Mouse (Mus musculus) midbrain, embryonic 14.5 days (tissue): ENCODE results near the gene Coro1c. TPM values are rescaled to one million over a fixed set of nuclear protein-coding genes. Genes with fewer than 3 reads are reported as not detected.
A peak's percentile ranks its signal among the peaks of the same experiment; 100 is the strongest.

Experiments
- ATAC-seq: fragments of 200-750 bp; cut with Nextera tagmentation; 2 replicates; pipeline ENCODE4 v1.8.0; 2017; ENCODE audit warnings: moderate number of reproducible peaks, moderate library complexity; ENCODE audit not compliant: low FRiP score, low TSS enrichment
- DNase-seq: peaks from one replicate; pipeline ENCODE4 v3.0.0-alpha.2; 2015
- H3K27ac ChIP-seq: fragments of 300-500 bp; sonication (generic); replicated peaks from 2 replicates; pipeline ENCODE4 v1.5.1; 2014; ENCODE audit warnings: mild to moderate bottlenecking, low read depth, low read length, moderate library complexity
- H3K27me3 ChIP-seq: fragments of 300-500 bp; sonication (generic); 2 replicates; pipeline ENCODE4 v1.6.1; 2014; ENCODE audit warnings: low read length, control low read depth, mixed read lengths; ENCODE audit not compliant: control insufficient read depth, insufficient read depth
- H3K36me3 ChIP-seq: fragments of 300-500 bp; sonication (generic); 2 replicates; pipeline ENCODE4 v1.6.1; 2014; ENCODE audit warnings: low read length, control low read depth; ENCODE audit not compliant: control insufficient read depth, insufficient read depth
- H3K4me1 ChIP-seq: fragments of 300-500 bp; sonication (generic); 2 replicates; pipeline ENCODE4 v1.6.1; 2014; ENCODE audit warnings: mild to moderate bottlenecking, antibody characterized with exemption, low read length, control low read depth; ENCODE audit not compliant: control insufficient read depth, insufficient read depth
- H3K4me2 ChIP-seq: fragments of 300-500 bp; sonication (generic); 2 replicates; pipeline ENCODE4 v1.6.1; 2014; ENCODE audit warnings: mild to moderate bottlenecking, low read length, moderate library complexity
- H3K4me3 ChIP-seq: fragments of 300-500 bp; sonication (generic); replicated peaks from 2 replicates; pipeline ENCODE4 v1.5.1; 2014; ENCODE audit warnings: low read depth, low read length
- H3K9ac ChIP-seq: fragments of 300-500 bp; sonication (generic); replicated peaks from 2 replicates; pipeline ENCODE4 v1.6.1; 2014; ENCODE audit warnings: mild to moderate bottlenecking, low read length, moderate library complexity
- H3K9me3 ChIP-seq: fragments of 300-500 bp; sonication (generic); 2 replicates; pipeline ENCODE4 v1.6.1; 2016; ENCODE audit warnings: low read length, control low read depth, mixed read lengths; ENCODE audit not compliant: control insufficient read depth
- WGBS: fragments of 180-500 bp; shearing (Covaris S2); extraction: QIAGEN DNeasy Blood & Tissue Kit; methylation state at CpG from one replicate; pipeline ENCODE4 v1.1.7; 2014; 5-methylcytosine and 5-hydroxymethylcytosine counted together
- polyA plus RNA-seq: library from polyadenylated mRNA; unstranded; fragments of >200 nt; fragmentation: Nextera tagmentation; extraction: Ambion mirVana; gene quantifications from 2 replicates; pipeline ENCODE4 v1.2.1, GENCODE M21; 2014

Gene Coro1c
- polyA plus RNA-seq, 1 experiment from 2014 or later: 201 TPM

DNA sequence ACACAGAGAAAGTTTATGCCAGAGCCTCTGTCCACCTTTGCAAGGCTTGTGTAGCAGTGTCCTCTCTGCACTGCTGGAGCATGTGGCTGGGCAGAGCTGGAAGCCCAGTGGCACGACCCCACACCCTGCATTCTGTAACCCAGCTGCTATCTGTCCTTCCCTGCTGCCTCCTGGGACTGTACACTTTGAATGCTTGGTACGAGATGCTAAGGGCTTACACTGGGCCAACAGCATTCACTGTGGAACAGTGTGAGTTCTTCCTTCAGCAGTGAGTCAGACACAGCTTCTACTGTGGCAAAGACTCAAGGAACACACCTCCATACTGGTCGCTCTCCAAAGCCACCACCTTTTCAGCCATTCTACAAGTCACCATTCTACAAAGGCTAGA is 25.2 kb downstream of the Coro1c start:
- ATAC-seq: no peak
- H3K4me1 ChIP-seq: peaks cover 18% of the 10 kb centered on the region

DNA sequence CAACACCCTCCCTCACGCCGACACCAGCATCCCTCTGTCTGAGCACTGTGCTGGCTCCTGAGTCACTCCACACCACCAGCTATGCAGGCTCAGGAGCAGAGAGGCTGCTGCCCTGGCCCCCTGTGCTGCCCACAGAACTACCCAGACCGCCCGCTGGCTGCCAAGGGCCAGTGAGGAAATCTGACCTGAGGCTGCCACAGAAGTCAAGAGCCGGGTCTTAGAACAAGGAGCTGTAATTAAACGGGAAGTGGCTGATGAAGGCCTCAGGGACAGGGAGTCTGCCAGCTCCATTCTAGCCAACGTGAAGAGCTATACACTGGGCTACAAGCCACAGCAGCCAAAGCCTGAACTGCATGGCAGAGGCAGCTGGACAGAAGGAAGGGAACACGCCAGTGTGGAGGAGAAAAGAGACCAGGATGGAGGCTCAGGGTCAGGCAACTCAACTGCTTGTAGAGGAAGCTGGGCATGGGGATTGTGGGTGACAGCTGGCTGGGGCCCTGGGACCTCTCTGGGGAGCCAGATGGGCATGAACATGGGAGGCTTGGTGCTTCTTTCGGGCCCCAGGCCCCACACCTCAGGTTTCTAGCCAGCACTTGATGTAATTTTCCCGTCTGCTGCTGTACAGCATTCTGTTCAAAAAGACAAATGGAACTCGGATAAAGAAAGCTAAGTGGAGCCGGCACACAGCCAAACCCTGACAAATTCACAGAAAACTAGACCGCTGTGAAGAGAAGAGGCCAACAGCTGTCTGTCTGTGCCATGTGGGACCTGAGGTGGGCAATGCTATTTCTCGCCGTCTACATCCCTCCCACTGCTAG is 25.8 kb downstream of the Coro1c start:
- H3K9me3 ChIP-seq: no peaks in the 10 kb centered on the region
- peaks cover 36% of the 10 kb centered on the region for H3K36me3 ChIP-seq
- peak overlapping the region; percentile 16; the same call in 1 of the 2 replicates for H3K9ac ChIP-seq
- WGBS: 54% methylated on average over 15 of the region's 15 CpGs
- H3K4me3 ChIP-seq: no peak overlapping the region
- ATAC-seq: no peak
- peak overlapping the region; percentile 73 for H3K27ac ChIP-seq
- peaks cover 18% of the 10 kb centered on the region for H3K4me1 ChIP-seq
- H3K4me2 ChIP-seq: no peak overlapping the region
- no peaks in the 10 kb centered on the region for H3K27me3 ChIP-seq
- DNase-seq: peak; percentile 47

More for the DNA sequence above, 25.2 kb downstream of the Coro1c start:
- no peak overlapping the region for H3K4me3 ChIP-seq
- DNase-seq: no peak
- peak overlapping the region; percentile 16; the same call in 1 of the 2 replicates for H3K9ac ChIP-seq
- no peaks in the 10 kb centered on the region for H3K27me3 ChIP-seq
- no peaks in the 10 kb centered on the region for H3K9me3 ChIP-seq
- peak overlapping the region; percentile 73 for H3K27ac ChIP-seq
- H3K36me3 ChIP-seq: peaks cover 32% of the 10 kb centered on the region
- H3K4me2 ChIP-seq: no peak overlapping the region
- WGBS: 36% methylated on average over 3 of the region's 3 CpGs

DNA sequence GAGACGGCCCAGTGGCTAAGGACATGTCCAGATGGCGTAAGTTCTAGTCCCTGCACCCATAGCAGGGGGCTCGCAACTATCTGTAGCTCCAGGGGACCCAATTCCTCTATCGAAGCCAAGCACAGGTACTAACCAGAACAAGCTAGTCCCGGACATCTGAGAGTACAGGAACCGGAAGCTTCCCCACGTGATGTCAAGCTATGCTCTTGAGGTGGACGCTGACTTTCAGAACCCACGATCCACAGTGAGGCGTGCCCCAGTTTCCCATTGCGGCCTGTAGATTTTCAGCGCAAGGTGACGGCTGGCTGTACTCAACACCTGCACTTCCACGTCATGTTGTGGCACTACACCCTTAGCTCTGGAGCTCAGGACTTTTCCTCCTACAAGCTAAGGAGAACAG is 27.4 kb downstream of the Coro1c start:
- Histone ChIP-seq H3K36me3 (peaks cover 40% of the 10 kb centered on the region), H3K4me1 (peaks cover 18% of the 10 kb centered on the region), H3K27ac (no peak overlapping the region), H3K4me3 (no peak overlapping the region), H3K9me3 (no peaks in the 10 kb centered on the region), H3K4me2 (no peak overlapping the region), H3K27me3 (no peaks in the 10 kb centered on the region), H3K9ac (no peak overlapping the region)
- no peak for DNase-seq
- WGBS: 95% methylated on average over 14 of the region's 14 CpGs
- ATAC-seq: no peak

DNA sequence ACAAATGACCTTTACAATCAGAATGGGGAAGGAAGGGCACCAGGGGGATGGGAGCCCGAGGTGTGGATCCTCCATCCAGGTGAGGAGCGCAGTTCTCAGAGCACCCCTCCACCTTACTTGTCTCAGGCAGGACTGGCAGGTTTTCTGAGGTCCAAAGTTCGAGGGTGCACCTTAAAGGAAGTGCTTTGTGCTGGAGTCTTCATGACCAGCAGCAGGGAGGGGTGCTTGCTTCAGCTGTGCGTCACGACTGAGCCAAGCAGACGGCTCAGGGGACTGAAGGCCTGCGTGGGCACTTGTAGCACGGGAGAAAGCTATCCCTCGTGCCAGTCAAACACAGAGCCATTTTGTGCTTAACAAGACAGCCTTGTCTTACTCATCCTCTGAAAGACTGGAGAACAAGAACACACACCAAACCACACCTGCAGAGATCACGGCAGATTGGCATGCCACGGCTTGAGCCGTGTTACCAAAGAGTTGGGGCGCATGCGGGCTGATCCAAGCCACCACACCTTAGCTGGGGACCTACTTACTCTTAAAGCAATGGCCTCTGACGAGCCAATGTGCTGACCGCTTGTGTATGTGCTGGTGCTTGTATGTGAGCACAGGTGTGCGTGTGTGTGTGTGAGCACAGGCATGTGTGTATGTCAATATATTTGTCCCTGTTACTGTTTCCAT is 29.5 kb downstream of the Coro1c start:
- DNase-seq (no peak), ATAC-seq (no peak)
- Histone ChIP-seq H3K27ac (no peak overlapping the region), H3K4me2 (no peak overlapping the region), H3K27me3 (no peaks in the 10 kb centered on the region), H3K4me3 (no peak overlapping the region), H3K36me3 (peaks cover 44% of the 10 kb centered on the region), H3K9me3 (no peaks in the 10 kb centered on the region), H3K9ac (no peak overlapping the region), H3K4me1 (peaks cover 22% of the 10 kb centered on the region)
- 93% methylated on average over 17 of the region's 17 CpGs for WGBS

DNA sequence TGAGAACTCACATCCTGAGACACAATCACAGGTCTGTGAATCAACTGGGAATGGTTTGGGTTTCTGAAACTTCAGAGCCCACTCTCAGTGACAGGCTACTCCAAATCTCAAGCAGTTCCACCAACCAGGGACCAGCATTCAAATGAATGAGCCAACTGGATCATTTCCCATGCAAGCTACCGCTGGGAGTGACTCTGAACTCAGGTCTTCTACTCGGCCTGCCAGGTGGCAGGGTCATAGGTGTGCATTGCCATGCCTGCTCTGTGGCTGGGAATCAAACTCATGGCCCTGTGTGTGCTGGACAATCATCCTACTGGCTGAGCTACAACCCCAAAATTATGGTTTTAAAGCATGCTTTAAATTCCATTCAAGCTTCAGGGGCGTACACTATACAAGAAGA is 31.0 kb downstream of the Coro1c start:
- H3K36me3 ChIP-seq: peaks cover 46% of the 10 kb centered on the region
- H3K27me3 ChIP-seq: no peaks in the 10 kb centered on the region
- WGBS: 77% methylated on average over 3 of the region's 3 CpGs
- H3K27ac ChIP-seq: no peak overlapping the region
- H3K4me2 ChIP-seq: no peak overlapping the region
- DNase-seq: no peak
- no peak overlapping the region for H3K9ac ChIP-seq
- ATAC-seq: no peak
- H3K9me3 ChIP-seq: no peaks in the 10 kb centered on the region
- H3K4me3 ChIP-seq: no peak overlapping the region
- peaks cover 25% of the 10 kb centered on the region for H3K4me1 ChIP-seq

DNA sequence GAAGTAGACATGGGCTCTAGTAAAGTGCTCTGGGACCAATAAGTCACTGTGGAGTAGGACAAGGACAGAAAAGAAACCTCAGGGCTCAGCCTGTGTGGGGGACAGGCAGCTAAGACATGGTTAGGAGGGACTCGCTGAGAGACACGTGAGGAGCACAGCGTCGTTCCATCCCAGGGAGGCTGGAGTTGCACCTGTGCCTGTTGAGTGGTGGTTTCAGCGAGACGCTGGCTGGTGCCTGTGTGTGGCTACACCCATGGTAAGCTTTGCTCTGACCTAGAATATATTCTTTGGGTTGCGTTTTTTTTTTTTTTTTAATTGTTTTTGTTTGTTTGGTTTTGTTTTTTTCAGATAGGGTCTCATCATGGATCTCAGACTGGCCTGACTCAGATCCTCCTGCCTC is 32.4 kb downstream of the Coro1c start:
- WGBS: 93% methylated on average over 7 of the region's 7 CpGs
- H3K9me3 ChIP-seq: no peaks in the 10 kb centered on the region
- DNase-seq (no peak), ATAC-seq (no peak)
- peak overlapping the region; percentile 41; the same call in 1 of the 2 replicates for H3K27ac ChIP-seq
- H3K36me3 ChIP-seq: peaks cover 37% of the 10 kb centered on the region
- no peak overlapping the region for H3K4me2 ChIP-seq
- no peak overlapping the region for H3K9ac ChIP-seq
- peaks cover 37% of the 10 kb centered on the region for H3K4me1 ChIP-seq
- H3K27me3 ChIP-seq: no peaks in the 10 kb centered on the region
- H3K4me3 ChIP-seq: no peak overlapping the region

DNA sequence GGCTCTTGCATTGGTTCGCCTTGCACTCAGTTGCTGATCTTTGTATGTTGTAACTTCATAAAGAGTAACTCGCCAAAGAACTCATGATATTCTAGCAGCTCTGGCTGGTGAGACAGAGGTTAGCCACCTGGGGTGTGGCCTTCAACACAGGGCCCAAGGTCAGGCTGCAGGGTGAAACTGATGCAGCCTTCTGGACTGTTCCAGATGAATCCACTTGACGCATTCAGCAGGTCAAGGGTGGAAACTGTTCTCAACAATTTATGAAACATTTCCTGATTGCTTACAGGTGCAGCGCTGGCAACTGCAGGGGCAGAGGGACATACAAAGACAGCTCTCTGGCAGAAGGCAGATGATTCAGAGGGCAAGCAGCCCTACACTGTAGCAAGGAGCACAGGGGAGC is 32.9 kb downstream of the Coro1c start:
- H3K36me3 ChIP-seq: peaks cover 31% of the 10 kb centered on the region
- H3K27me3 ChIP-seq: no peaks in the 10 kb centered on the region
- ATAC-seq: no peak
- H3K9ac ChIP-seq: no peak overlapping the region
- H3K4me1 ChIP-seq: peaks cover 41% of the 10 kb centered on the region
- no peak overlapping the region for H3K4me2 ChIP-seq
- DNase-seq: no peak
- H3K27ac ChIP-seq: peak overlapping the region; percentile 41; the same call in 1 of the 2 replicates
- no peak overlapping the region for H3K4me3 ChIP-seq
- WGBS: 97% methylated on average over 4 of the region's 4 CpGs
- no peaks in the 10 kb centered on the region for H3K9me3 ChIP-seq

DNA sequence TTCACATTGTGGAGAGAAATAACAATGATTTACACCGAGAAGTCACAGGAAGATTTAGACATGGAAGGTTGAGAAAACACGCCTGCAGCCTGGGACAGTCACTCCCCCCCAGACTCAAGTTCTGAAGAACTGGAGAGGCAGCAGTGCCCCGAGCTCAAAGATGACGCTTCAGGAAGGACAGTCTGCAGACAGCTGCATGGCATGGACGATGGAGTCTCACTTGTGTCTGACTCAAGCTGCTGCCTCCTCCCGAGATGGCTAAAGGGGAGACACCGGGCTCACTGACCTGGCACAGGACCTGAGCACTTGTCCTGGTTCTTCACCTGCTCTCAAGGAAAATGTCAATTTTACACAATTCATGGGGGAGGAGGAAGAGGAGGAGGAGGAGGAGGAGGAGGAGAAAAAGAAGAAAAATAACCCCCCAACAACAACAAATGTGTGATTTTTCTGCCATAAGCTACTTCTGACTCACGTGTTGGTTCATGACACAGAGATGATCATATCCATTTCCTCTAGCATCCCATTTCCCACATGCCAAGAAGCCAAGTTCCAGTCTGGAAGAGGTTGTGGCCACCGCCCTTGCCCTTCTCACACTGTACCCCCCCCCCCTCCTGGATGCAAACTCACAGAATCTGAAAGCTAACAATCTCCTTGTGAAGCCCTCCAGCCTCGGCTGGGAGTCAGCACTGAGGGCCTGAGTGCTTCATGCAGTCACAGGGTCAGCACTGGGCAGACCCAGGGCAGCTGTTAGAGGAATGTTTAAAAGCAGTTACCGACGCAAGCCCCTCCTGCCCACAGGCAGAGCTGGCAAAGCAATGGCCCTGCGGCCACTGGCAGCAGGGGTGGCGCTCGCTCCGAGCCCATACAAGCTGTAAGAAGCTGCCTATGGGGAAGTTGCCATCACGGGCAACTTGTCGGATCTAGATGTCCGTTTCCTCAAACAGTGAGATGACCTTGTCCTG is 34.2 kb downstream of the Coro1c start:
- ATAC-seq (no peak), DNase-seq (no peak)
- Histone ChIP-seq H3K27me3 (no peaks in the 10 kb centered on the region), H3K36me3 (peaks cover 20% of the 10 kb centered on the region), H3K4me2 (peak overlapping the region; percentile 52), H3K9me3 (no peaks in the 10 kb centered on the region), H3K9ac (peak overlapping the region; percentile 63), H3K4me3 (peak overlapping the region; percentile 19), H3K27ac (peak overlapping the region; percentile 99), H3K4me1 (peaks cover 54% of the 10 kb centered on the region)
- 48% methylated on average over 19 of the region's 19 CpGs for WGBS
